Mouse (Mus musculus) intestine, postnatal 0 days (tissue): Measurements from ENCODE around the gene Gm10203. TPM values are rescaled to one million over a fixed set of nuclear protein-coding genes. Genes with fewer than 3 reads are reported as not detected.

Source experiments
- ATAC-seq: fragments of 200-750 bp; cut with Nextera tagmentation; 2 replicates; pipeline ENCODE4 v1.8.0; 2017; ENCODE audit warnings: mild to moderate bottlenecking, moderate TSS enrichment, moderate library complexity
- H3K27ac ChIP-seq: fragments of 300-500 bp; sonication (generic); 2 replicates; pipeline ENCODE4 v1.5.1; 2014; ENCODE audit warnings: mild to moderate bottlenecking, low read depth, low read length, moderate library complexity
- H3K27me3 ChIP-seq: fragments of 300-500 bp; sonication (generic); replicated peaks from 2 replicates; pipeline ENCODE4 v1.6.1; 2014; ENCODE audit warnings: low read length, mixed read lengths; ENCODE audit not compliant: control insufficient read depth, insufficient read depth
- H3K36me3 ChIP-seq: fragments of 300-500 bp; sonication (generic); 2 replicates; pipeline ENCODE4 v1.6.1; 2014; ENCODE audit warnings: mild to moderate bottlenecking, moderate library complexity; ENCODE audit not compliant: control insufficient read depth, insufficient read depth
- H3K4me1 ChIP-seq: fragments of 300-500 bp; sonication (generic); replicated peaks from 2 replicates; pipeline ENCODE4 v1.6.1; 2014; ENCODE audit warnings: antibody characterized with exemption, low read length, mixed read lengths; ENCODE audit not compliant: control insufficient read depth, insufficient read depth
- H3K4me2 ChIP-seq: fragments of 300-500 bp; sonication (generic); replicated peaks from 2 replicates; pipeline ENCODE4 v1.6.1; 2014; ENCODE audit warnings: low read depth, mild to moderate bottlenecking, moderate library complexity
- H3K4me3 ChIP-seq: fragments of 300-500 bp; sonication (generic); 2 replicates; pipeline ENCODE4 v1.5.1; 2014; ENCODE audit warnings: low read depth, low read length
- H3K9ac ChIP-seq: fragments of 300-500 bp; sonication (generic); 2 replicates; pipeline ENCODE4 v1.6.1; 2014; ENCODE audit warnings: mild to moderate bottlenecking, low read depth, low read length
- H3K9me3 ChIP-seq: fragments of 300-500 bp; sonication (generic); 2 replicates; pipeline ENCODE4 v1.6.1; 2016; ENCODE audit warnings: mixed run types; ENCODE audit not compliant: control insufficient read depth
- CTCF ChIP-seq: sonication (generic); IDR thresholded peaks from 2 replicates; pipeline ENCODE4 v1.5.1; 2016; ENCODE audit warnings: low read depth, mild to moderate bottlenecking, control low read depth, antibody characterized with exemption, moderate library complexity
- WGBS: fragments of 180-500 bp; shearing (Covaris S2); extraction: QIAGEN DNeasy Blood & Tissue Kit; methylation state at CpG from one replicate; pipeline ENCODE4 v1.1.7; 2014; 5-methylcytosine and 5-hydroxymethylcytosine counted together
- polyA plus RNA-seq: library from polyadenylated mRNA; unstranded; fragments of >200 nt; fragmentation: Nextera tagmentation; extraction: Ambion mirVana; gene quantifications from 2 replicates; pipeline ENCODE4 v1.2.1, GENCODE M21; 2015

Gm10203 gene
- polyA plus RNA-seq, 1 experiment from 2014 or later: not detected

GRCm38 (mm10) chr6:149098993-149099392 lies 31.0 kb upstream of the Gm10203 start:
- H3K4me3 ChIP-seq: peak overlapping the region; percentile 94; the same call in 1 of the 2 replicates
- no peaks in the 10 kb centered on the region for H3K36me3 ChIP-seq
- no peaks in the 10 kb centered on the region for H3K4me1 ChIP-seq
- H3K4me2 ChIP-seq: peak overlapping the region; percentile 71
- TF ChIP-seq CTCF: no peak
- H3K9ac ChIP-seq: no peak overlapping the region
- ATAC-seq: no peak
- no peak overlapping the region for H3K27ac ChIP-seq
- H3K27me3 ChIP-seq: no peaks in the 10 kb centered on the region
- no peaks in the 10 kb centered on the region for H3K9me3 ChIP-seq

- WGBS: 1% methylated on average over 52 of the region's 52 CpGs
- H3K9me3 ChIP-seq: no peaks in the 10 kb centered on the region
Observed at GRCm38 (mm10) chr6:149100174-149101075, 29.5 kb upstream of the Gm10203 start.

GRCm38 (mm10) chr6:149101076-149101942 lies 28.7 kb upstream of the Gm10203 start, which contains the start of gene Dennd5b:
TSS of gene Dennd5b (minus strand) at chr6:149101680.
- ATAC-seq: peak; percentile 89
- under 1% methylated on average over 109 of the region's 124 CpGs for WGBS
- peak within 1 kb of the TSS; percentile 94 for H3K4me3 ChIP-seq
- peak within 1 kb of the TSS; percentile 98 for H3K27ac ChIP-seq
- TF ChIP-seq CTCF: no peak; the same call in 1 of the 2 replicates
- no peaks in the 10 kb centered on the region for H3K4me1 ChIP-seq
- H3K36me3 ChIP-seq: no peaks in the 10 kb centered on the region
- no peaks in the 10 kb centered on the region for H3K27me3 ChIP-seq
- peak within 1 kb of the TSS; percentile 97 for H3K9ac ChIP-seq
- peak within 1 kb of the TSS; percentile 71 for H3K4me2 ChIP-seq
- H3K9me3 ChIP-seq: no peaks in the 10 kb centered on the region

More at GRCm38 (mm10) chr6:149100174-149101075, 29.5 kb upstream of the Gm10203 start:
- H3K27ac ChIP-seq: peak overlapping the region; percentile 98
- no peaks in the 10 kb centered on the region for H3K36me3 ChIP-seq
- peak overlapping the region; percentile 71 for H3K4me2 ChIP-seq
- peak overlapping the region; percentile 94 for H3K4me3 ChIP-seq
- TF ChIP-seq CTCF: no peak; the same call in 1 of the 2 replicates
- no peaks in the 10 kb centered on the region for H3K4me1 ChIP-seq
- peak overlapping the region; percentile 97 for H3K9ac ChIP-seq
- no peaks in the 10 kb centered on the region for H3K27me3 ChIP-seq
- peak; percentile 71 for ATAC-seq

GRCm38 (mm10) chr6:149101943-149102243 lies 28.1 kb upstream of the Gm10203 start:
- 7% methylated on average over 7 of the region's 7 CpGs for WGBS
- H3K4me3 ChIP-seq: peak overlapping the region; percentile 94
- H3K27me3 ChIP-seq: no peaks in the 10 kb centered on the region
- no peak; the same call in 1 of the 2 replicates for ATAC-seq
- H3K36me3 ChIP-seq: no peaks in the 10 kb centered on the region
- peak overlapping the region; percentile 71 for H3K4me2 ChIP-seq
- H3K27ac ChIP-seq: peak overlapping the region; percentile 98
- H3K4me1 ChIP-seq: no peaks in the 10 kb centered on the region
- TF ChIP-seq CTCF: no peak
- peak overlapping the region; percentile 97 for H3K9ac ChIP-seq
- H3K9me3 ChIP-seq: no peaks in the 10 kb centered on the region

GRCm38 (mm10) chr6:149103451-149103850 lies 26.5 kb upstream of the Gm10203 start:
- H3K4me2 ChIP-seq: no peak overlapping the region
- TF ChIP-seq CTCF: no peak
- no peak overlapping the region for H3K4me3 ChIP-seq
- no peaks in the 10 kb centered on the region for H3K36me3 ChIP-seq
- no peaks in the 10 kb centered on the region for H3K4me1 ChIP-seq
- H3K27ac ChIP-seq: no peak overlapping the region
- 51% methylated on average over 1 of the region's 1 CpGs for WGBS
- no peaks in the 10 kb centered on the region for H3K9me3 ChIP-seq
- no peak for ATAC-seq
- no peak overlapping the region for H3K9ac ChIP-seq
- H3K27me3 ChIP-seq: no peaks in the 10 kb centered on the region

- 69% methylated on average over 3 of the region's 3 CpGs for WGBS
Observed at GRCm38 (mm10) chr6:149107615-149108014, 22.4 kb upstream of the Gm10203 start.

More at GRCm38 (mm10) chr6:149107615-149108014, 22.4 kb upstream of the Gm10203 start:
- Histone ChIP-seq H3K9ac (no peak overlapping the region), H3K27me3 (no peaks in the 10 kb centered on the region), H3K36me3 (no peaks in the 10 kb centered on the region), H3K4me3 (no peak overlapping the region), H3K9me3 (no peaks in the 10 kb centered on the region), H3K4me2 (no peak overlapping the region), H3K4me1 (no peaks in the 10 kb centered on the region), H3K27ac (no peak overlapping the region)
- TF ChIP-seq CTCF: no peak
- ATAC-seq: no peak
